Mouse (Mus musculus) ES-Bruce4 (cell line): ENCODE measurements at regions not wholly inside any gene's neighbourhood (a gene's known extent, or its start where the extent isn't known, plus 50 kb on each side); places are given as distances from the start of the nearest gene placed in this dataset.

Source experiments
- H3K27ac ChIP-seq: 2 replicates; pipeline ENCODE4 v1.5.1; 2012; ENCODE audit warnings: low read length, inconsistent platforms; ENCODE audit not compliant: insufficient read depth
- H3K27me3 ChIP-seq: 2 replicates; pipeline ENCODE4 v1.6.1; 2012; ENCODE audit warnings: mild to moderate bottlenecking, low read length, inconsistent platforms; ENCODE audit not compliant: control insufficient read depth, poor library complexity, insufficient read depth, severe bottlenecking
- H3K36me3 ChIP-seq: 2 replicates; pipeline ENCODE4 v1.6.1; 2012; ENCODE audit warnings: inconsistent platforms, mild to moderate bottlenecking, low read length, moderate library complexity; ENCODE audit not compliant: control insufficient read depth, poor library complexity, insufficient read depth, severe bottlenecking
- H3K4me1 ChIP-seq: one replicate; pipeline ENCODE4 v1.8.1; 2011; ENCODE audit warnings: low read length; ENCODE audit not compliant: control insufficient read depth, insufficient read depth
- H3K4me3 ChIP-seq: 2 replicates; pipeline ENCODE4 v1.5.1; 2011; ENCODE audit warnings: low read depth, mild to moderate bottlenecking, low read length
- H3K9ac ChIP-seq: 2 replicates; pipeline ENCODE4 v1.6.1; 2012; ENCODE audit warnings: low read depth, mild to moderate bottlenecking, inconsistent platforms; ENCODE audit not compliant: poor library complexity, severe bottlenecking
- H3K9me3 ChIP-seq: replicated peaks from 2 replicates; pipeline ENCODE4 v1.6.1; 2012; ENCODE audit warnings: mild to moderate bottlenecking, low read length, inconsistent platforms; ENCODE audit not compliant: control insufficient read depth, poor library complexity, insufficient read depth, severe bottlenecking
- CTCF ChIP-seq: IDR thresholded peaks from one replicate; pipeline ENCODE4 v1.8.1; 2011; ENCODE audit warnings: low read depth, low read length
- EP300 ChIP-seq: IDR thresholded peaks from 2 replicates; pipeline ENCODE4 v1.6.1; 2011; ENCODE audit warnings: low read depth, low read length; ENCODE audit not compliant: insufficient read depth
- POLR2A ChIP-seq: IDR thresholded peaks from one replicate; pipeline ENCODE4 v1.8.1; 2011; ENCODE audit warnings: low read length; ENCODE audit not compliant: insufficient read depth

DNA sequence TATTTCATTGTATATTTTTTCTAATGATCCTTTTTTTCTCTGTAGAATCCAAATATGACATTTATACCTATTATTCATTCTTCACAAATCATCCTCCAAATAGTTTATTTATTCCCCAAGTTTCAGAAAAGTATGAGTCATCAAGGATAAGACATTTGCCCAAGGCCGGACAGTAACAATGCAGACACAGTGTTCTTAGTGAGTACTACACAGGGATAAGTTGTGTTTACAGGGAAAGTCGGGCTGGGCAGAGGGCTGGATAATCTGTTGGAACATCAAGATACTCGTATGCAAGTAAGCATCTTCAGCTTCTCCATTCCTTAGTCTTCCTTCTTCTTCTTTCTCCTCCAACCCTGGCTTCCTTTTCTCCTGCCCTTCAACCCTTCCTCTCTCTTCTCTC, 500.9 kb upstream of the Got2 start:
- no peak overlapping the region for H3K4me3 ChIP-seq
- no peaks in the 10 kb centered on the region for H3K4me1 ChIP-seq
- H3K27me3 ChIP-seq = no peaks in the 10 kb centered on the region
- H3K9me3 ChIP-seq = no peaks in the 10 kb centered on the region
- TF ChIP-seq POLR2A = no peak
- TF ChIP-seq EP300 = no peak
- no peak for TF ChIP-seq CTCF
- no peak overlapping the region for H3K27ac ChIP-seq
- no peak overlapping the region for H3K9ac ChIP-seq
- H3K36me3 ChIP-seq = no peaks in the 10 kb centered on the region

DNA sequence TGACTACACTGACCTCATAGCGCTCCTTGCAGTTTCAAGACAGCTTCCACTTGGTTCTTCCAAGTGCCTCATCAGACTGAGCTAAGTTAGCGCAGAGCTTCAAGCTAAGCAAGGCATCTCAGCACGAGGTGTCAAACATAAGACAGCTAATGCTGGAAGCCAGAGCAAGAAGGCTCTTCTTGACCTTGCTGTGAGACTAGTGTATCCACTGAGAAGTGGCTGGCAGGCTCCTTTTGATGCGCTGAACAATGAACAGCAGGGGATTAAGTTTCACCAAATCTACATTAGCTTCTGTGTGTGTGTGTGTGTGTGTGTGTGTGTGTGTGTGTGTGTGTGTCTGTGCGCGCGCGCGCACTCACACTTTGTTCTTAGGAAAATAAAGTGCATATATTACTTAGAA, 482.2 kb upstream of the Got2 start:
- H3K27ac ChIP-seq = no peak overlapping the region
- H3K36me3 ChIP-seq = no peaks in the 10 kb centered on the region
- no peak overlapping the region for H3K4me3 ChIP-seq
- no peaks in the 10 kb centered on the region for H3K4me1 ChIP-seq
- H3K9ac ChIP-seq = no peak overlapping the region
- TF ChIP-seq POLR2A (no peak), EP300 (no peak), CTCF (no peak)
- no peaks in the 10 kb centered on the region for H3K9me3 ChIP-seq
- H3K27me3 ChIP-seq = no peaks in the 10 kb centered on the region

GRCm38 (mm10) chr8:96362853-96363445, 474.6 kb upstream of the Got2 start:
- Histone ChIP-seq H3K27me3 (no peaks in the 10 kb centered on the region), H3K9ac (no peak overlapping the region), H3K27ac (no peak overlapping the region), H3K9me3 (no peaks in the 10 kb centered on the region), H3K4me1 (no peaks in the 10 kb centered on the region), H3K4me3 (no peak overlapping the region), H3K36me3 (no peaks in the 10 kb centered on the region; the same call in 1 of the 2 replicates)
- TF ChIP-seq EP300 = no peak

DNA sequence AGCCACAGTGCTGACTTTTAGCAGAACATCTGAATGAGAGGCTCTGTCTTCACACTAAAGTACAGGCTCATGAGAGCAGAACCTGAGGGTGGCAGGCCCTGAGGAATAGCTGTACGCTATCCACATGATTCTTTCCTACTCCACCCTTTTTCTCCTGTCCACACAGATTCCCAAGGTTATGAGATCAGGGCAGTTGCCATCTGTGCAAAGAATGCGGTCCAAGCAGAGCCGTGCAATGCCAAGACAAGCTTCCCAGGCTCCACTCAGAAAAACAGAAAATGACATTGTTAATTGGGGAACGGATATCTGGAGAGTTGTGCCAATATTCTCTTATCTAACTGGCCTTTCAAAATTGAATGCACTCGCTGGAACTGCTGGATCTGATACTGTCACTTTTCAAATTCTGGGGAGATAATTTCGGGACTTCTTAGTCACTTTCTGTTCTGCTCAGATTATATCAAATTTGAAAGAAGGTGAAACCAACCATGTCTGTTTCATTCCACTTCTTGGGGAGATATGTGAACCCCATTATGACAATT, 462.3 kb upstream of the Got2 start:
- Histone ChIP-seq H3K27ac (no peak overlapping the region), H3K9ac (no peak overlapping the region), H3K4me3 (no peak overlapping the region), H3K27me3 (no peaks in the 10 kb centered on the region), H3K9me3 (no peaks in the 10 kb centered on the region), H3K4me1 (no peaks in the 10 kb centered on the region), H3K36me3 (no peaks in the 10 kb centered on the region)
- TF ChIP-seq POLR2A = no peak
- no peak for TF ChIP-seq EP300
- no peak for TF ChIP-seq CTCF

DNA sequence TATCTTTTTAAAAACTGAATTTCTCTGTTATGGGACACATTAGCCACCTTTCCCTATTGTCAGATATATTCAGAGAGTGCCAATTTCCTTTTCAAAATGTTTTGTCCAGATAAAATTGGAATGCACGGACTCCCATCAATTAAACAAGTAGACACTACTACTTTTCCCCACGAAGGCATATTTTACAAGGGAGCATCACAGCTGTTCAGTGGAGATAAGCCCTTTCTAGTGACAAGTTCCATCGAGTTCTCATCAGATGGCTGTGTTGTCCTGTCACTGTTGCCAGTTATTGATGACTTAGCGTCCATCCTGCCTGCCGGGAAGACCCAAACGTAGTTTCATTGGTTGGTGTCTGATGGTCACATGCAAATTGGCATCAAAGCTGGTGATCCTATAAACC, 461.2 kb upstream of the Got2 start:
- no peaks in the 10 kb centered on the region for H3K36me3 ChIP-seq
- no peaks in the 10 kb centered on the region for H3K4me1 ChIP-seq
- no peaks in the 10 kb centered on the region for H3K9me3 ChIP-seq
- no peaks in the 10 kb centered on the region for H3K27me3 ChIP-seq
- TF ChIP-seq EP300 (no peak), POLR2A (no peak), CTCF (no peak)
- no peak overlapping the region for H3K4me3 ChIP-seq
- no peak overlapping the region for H3K9ac ChIP-seq
- H3K27ac ChIP-seq = no peak overlapping the region

- no peaks in the 10 kb centered on the region for H3K4me1 ChIP-seq
- no peak for TF ChIP-seq EP300
- no peak for TF ChIP-seq CTCF
- TF ChIP-seq POLR2A = no peak
- H3K9me3 ChIP-seq = peaks cover 5% of the 10 kb centered on the region
Observed at GRCm38 (mm10) chr8:96340702-96341101, 452.4 kb upstream of the Got2 start.

More at GRCm38 (mm10) chr8:96340702-96341101, 452.4 kb upstream of the Got2 start:
- Histone ChIP-seq H3K27me3 (no peaks in the 10 kb centered on the region), H3K9ac (no peak overlapping the region), H3K27ac (no peak overlapping the region), H3K4me3 (no peak overlapping the region), H3K36me3 (no peaks in the 10 kb centered on the region)
